Mouse (Mus musculus): ENCODE results near the gene Olfr391-ps. TPM values are rescaled to one million over a fixed set of nuclear protein-coding genes. Genes with fewer than 3 reads are reported as not detected.

Gene Olfr391-ps
- polyA plus RNA-seq (2015; fragmentation: Nextera tagmentation; extraction: Ambion mirVana), result not detected in 2 replicates

GRCm38 (mm10) chr11:73802952-73803351 lies at the start of gene Olfr391-ps:
Gene Olfr391-ps, minus strand, starts transcription at chr11:73803052.
- H3K9ac ChIP-seq, result no peak within 1 kb of the TSS
- 32% methylated on average over 1 of the region's 1 CpGs for WGBS
- H3K36me3 ChIP-seq, result no peaks in the 10 kb centered on the region
- no peak within 1 kb of the TSS for H3K27ac ChIP-seq
- H3K4me2 ChIP-seq, result no peak within 1 kb of the TSS
- no peaks in the 10 kb centered on the region for H3K27me3 ChIP-seq
- ATAC-seq (replicated peaks; ENCODE audit: low FRiP score), result no peak
- no peak within 1 kb of the TSS for H3K4me3 ChIP-seq (replicated peaks)
- no peaks in the 10 kb centered on the region for H3K9me3 ChIP-seq (replicated peaks)
- H3K4me1 ChIP-seq, result no peaks in the 10 kb centered on the region

- no peak for ATAC-seq (replicated peaks; ENCODE audit: low FRiP score)
- H3K36me3 ChIP-seq, result no peaks in the 10 kb centered on the region
- no peaks in the 10 kb centered on the region for H3K4me1 ChIP-seq
- H3K9me3 ChIP-seq (replicated peaks), result no peaks in the 10 kb centered on the region
- H3K27me3 ChIP-seq, result no peaks in the 10 kb centered on the region
- no peak within 1 kb of the TSS for H3K9ac ChIP-seq
- H3K4me2 ChIP-seq, result no peak within 1 kb of the TSS
- no peak within 1 kb of the TSS for H3K4me3 ChIP-seq (replicated peaks)
- H3K27ac ChIP-seq, result no peak within 1 kb of the TSS
Observed at GRCm38 (mm10) chr11:73851354-73851753, 48.5 kb upstream of the Olfr391-ps start, which contains the start of gene Olfr393. Gene Olfr393, minus strand, starts transcription at chr11:73851454.

DNA sequence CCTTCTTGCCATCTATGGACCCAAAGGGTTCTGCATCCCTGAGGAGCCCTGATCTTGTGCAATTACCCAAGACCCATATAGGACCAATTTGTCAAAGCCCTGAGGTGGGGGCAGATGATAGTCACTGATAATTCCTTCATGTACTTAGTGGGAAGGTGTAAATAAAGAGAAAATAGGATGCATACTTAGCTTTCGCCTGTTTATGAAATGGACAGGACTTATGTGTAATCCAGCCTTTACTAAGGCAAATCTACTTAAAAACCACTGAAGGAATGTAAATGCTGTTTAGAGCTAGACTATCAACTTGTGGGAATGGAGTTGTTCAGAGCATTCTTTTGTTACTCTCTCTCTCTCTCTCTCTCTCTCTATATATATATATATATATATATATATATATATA lies 14.1 kb upstream of the Olfr391-ps start, which contains the start of gene Olfr392:
Gene Olfr392 (minus strand): TSS at position 101 of the 400 bp plus-strand sequence.
- Histone ChIP-seq H3K36me3 (no peaks in the 10 kb centered on the region), H3K4me2 (no peak within 1 kb of the TSS), H3K27me3 (no peaks in the 10 kb centered on the region), H3K9ac (no peak within 1 kb of the TSS), H3K27ac (no peak within 1 kb of the TSS), H3K4me1 (no peaks in the 10 kb centered on the region), H3K4me3 (replicated peaks) (no peak within 1 kb of the TSS), H3K9me3 (replicated peaks) (no peaks in the 10 kb centered on the region)
- no peak for ATAC-seq (replicated peaks; ENCODE audit: low FRiP score)
- WGBS, result 100% methylated on average over 1 of the region's 1 CpGs

GRCm38 (mm10) chr11:73782664-73783063 lies 20.2 kb downstream of the Olfr391-ps start, which contains the start of gene Olfr390:
Gene Olfr390, plus strand, starts transcription at chr11:73782964.
- H3K27ac ChIP-seq, result no peak within 1 kb of the TSS
- ATAC-seq (replicated peaks; ENCODE audit: low FRiP score), result no peak
- no peak within 1 kb of the TSS for H3K9ac ChIP-seq
- H3K4me3 ChIP-seq (replicated peaks), result no peak within 1 kb of the TSS
- 70% methylated on average over 1 of the region's 1 CpGs for WGBS
- no peaks in the 10 kb centered on the region for H3K4me1 ChIP-seq
- no peaks in the 10 kb centered on the region for H3K27me3 ChIP-seq
- no peak within 1 kb of the TSS for H3K4me2 ChIP-seq
- H3K36me3 ChIP-seq, result no peaks in the 10 kb centered on the region
- no peaks in the 10 kb centered on the region for H3K9me3 ChIP-seq (replicated peaks)

DNA sequence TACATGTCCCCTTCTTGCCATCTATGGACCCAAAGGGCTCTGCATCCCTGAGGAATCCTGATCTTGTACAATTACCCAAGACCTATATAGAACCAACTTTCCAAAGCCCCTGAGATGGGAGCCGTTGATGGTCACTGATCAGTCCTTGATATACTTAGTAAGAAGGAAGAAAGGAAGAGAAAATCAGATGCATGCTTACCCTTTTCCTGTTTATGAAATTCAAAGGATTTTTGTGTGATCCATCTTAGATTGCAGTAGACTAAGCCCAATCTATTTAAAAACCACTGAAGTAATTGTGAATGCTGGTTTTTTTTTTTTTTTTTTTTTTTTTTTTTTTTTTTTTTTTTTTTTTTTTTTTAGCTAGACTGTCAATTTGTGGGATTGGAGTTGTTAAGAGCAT lies 22.2 kb downstream of the Olfr391-ps start, which contains the start of gene Olfr389:
Gene Olfr389 (minus strand): TSS at position 101 of the 400 bp plus-strand sequence.
- H3K4me2 ChIP-seq, result no peak within 1 kb of the TSS
- WGBS, result 88% methylated on average over 1 of the region's 1 CpGs
- no peaks in the 10 kb centered on the region for H3K36me3 ChIP-seq
- H3K4me3 ChIP-seq (replicated peaks), result no peak within 1 kb of the TSS
- H3K4me1 ChIP-seq, result no peaks in the 10 kb centered on the region
- no peaks in the 10 kb centered on the region for H3K27me3 ChIP-seq
- no peak within 1 kb of the TSS for H3K27ac ChIP-seq
- H3K9me3 ChIP-seq (replicated peaks), result no peaks in the 10 kb centered on the region
- ATAC-seq (replicated peaks; ENCODE audit: low FRiP score), result no peak
- H3K9ac ChIP-seq, result no peak within 1 kb of the TSS

DNA sequence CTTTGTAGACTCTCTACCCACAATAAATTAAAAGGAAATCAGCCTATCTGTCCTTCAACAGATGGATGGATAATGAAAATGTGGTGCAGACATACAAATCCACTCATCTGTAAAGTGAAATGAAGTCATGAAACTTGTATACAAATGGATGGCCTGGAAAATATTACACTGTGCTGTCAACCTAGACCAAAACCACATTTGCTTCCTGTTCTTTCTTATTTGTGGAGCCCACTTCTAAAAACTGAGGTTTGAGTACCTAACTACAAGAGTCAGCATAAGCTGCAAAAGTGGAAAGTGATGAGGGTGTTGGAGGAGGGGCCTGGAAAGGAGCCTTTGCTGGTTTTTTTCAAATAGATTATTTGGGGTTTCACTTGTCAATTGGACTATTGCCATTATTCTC lies 43.7 kb downstream of the Olfr391-ps start:
- H3K4me3 ChIP-seq (replicated peaks), result no peak overlapping the region
- ATAC-seq (replicated peaks; ENCODE audit: low FRiP score), result no peak
- H3K9me3 ChIP-seq (replicated peaks), result no peaks in the 10 kb centered on the region; the same call in 1 of the 2 replicates
- H3K9ac ChIP-seq, result no peak overlapping the region
- H3K4me2 ChIP-seq, result no peak overlapping the region
- H3K27me3 ChIP-seq, result no peaks in the 10 kb centered on the region
- H3K27ac ChIP-seq, result no peak overlapping the region
- H3K4me1 ChIP-seq, result no peaks in the 10 kb centered on the region
- no peaks in the 10 kb centered on the region for H3K36me3 ChIP-seq

Other genes with a start within 250 kb of the Olfr391-ps start
- gene Olfr385, start 210.0 kb downstream of the Olfr391-ps start, polyA plus RNA-seq (2015; fragmentation: Nextera tagmentation; extraction: Ambion mirVana), result not detected in 2 replicates
- not detected in 2 replicates for gene Olfr384, start 204.5 kb downstream of the Olfr391-ps start, polyA plus RNA-seq (2015; fragmentation: Nextera tagmentation; extraction: Ambion mirVana)
- gene Zfp735, start 114.3 kb downstream of the Olfr391-ps start, polyA plus RNA-seq (2015; fragmentation: Nextera tagmentation; extraction: Ambion mirVana), result not detected in 2 replicates
- gene Olfr389, start 22.3 kb downstream of the Olfr391-ps start, polyA plus RNA-seq (2015; fragmentation: Nextera tagmentation; extraction: Ambion mirVana), result not detected in 2 replicates
- not detected in 2 replicates for gene Olfr390, start 20.1 kb downstream of the Olfr391-ps start, polyA plus RNA-seq (2015; fragmentation: Nextera tagmentation; extraction: Ambion mirVana)
- not detected in 2 replicates for gene Olfr392, start 14.0 kb upstream of the Olfr391-ps start, polyA plus RNA-seq (2015; fragmentation: Nextera tagmentation; extraction: Ambion mirVana)
- not detected in 2 replicates for gene Olfr393, start 48.4 kb upstream of the Olfr391-ps start, polyA plus RNA-seq (2015; fragmentation: Nextera tagmentation; extraction: Ambion mirVana)
- not detected in 2 replicates for gene Olfr394, start 87.7 kb upstream of the Olfr391-ps start, polyA plus RNA-seq (2015; fragmentation: Nextera tagmentation; extraction: Ambion mirVana)
- gene Olfr395, start 106.2 kb upstream of the Olfr391-ps start, polyA plus RNA-seq (2015; fragmentation: Nextera tagmentation; extraction: Ambion mirVana), result not detected in 2 replicates
- not detected in 2 replicates for gene Olfr23, start 133.6 kb upstream of the Olfr391-ps start, polyA plus RNA-seq (2015; fragmentation: Nextera tagmentation; extraction: Ambion mirVana)
- gene Olfr397, start 157.8 kb upstream of the Olfr391-ps start, polyA plus RNA-seq (2015; fragmentation: Nextera tagmentation; extraction: Ambion mirVana), result not detected in 2 replicates
- not detected in 2 replicates for gene Olfr398, start 187.4 kb upstream of the Olfr391-ps start, polyA plus RNA-seq (2015; fragmentation: Nextera tagmentation; extraction: Ambion mirVana)

All from kidney, embryonic 15.5 days (tissue).